Mouse (Mus musculus) olfactory bulb, adult 2 months (tissue): ENCODE data around the gene Ggt7.

Experiments used
- CTCF ChIP-seq: fragments of 200-500 bp; IDR thresholded peaks from 2 replicates; pipeline ENCODE4 v1.5.1; 2012; ENCODE audit warnings: low read depth, mild to moderate bottlenecking, low read length, moderate library complexity; ENCODE audit not compliant: insufficient read depth
- POLR2A ChIP-seq: fragments of 200-500 bp; IDR thresholded peaks from 2 replicates; pipeline ENCODE4 v1.6.1; 2012; ENCODE audit warnings: mild to moderate bottlenecking, low read depth, low read length, moderate library complexity; ENCODE audit not compliant: insufficient read depth

- TF ChIP-seq CTCF, result no peak
- no peak for TF ChIP-seq POLR2A
Measured at GRCm38 (mm10) chr2:155490998-155491397, 27.0 kb downstream of the Ggt7 start.
